Mouse (Mus musculus) forebrain, embryonic 14.5 days (tissue): ENCODE measurements around the gene Hoxc13. TPM values are rescaled to one million over a fixed set of nuclear protein-coding genes. Genes with fewer than 3 reads are reported as not detected.

ENCODE experiments used
- ATAC-seq: fragments of 200-750 bp; cut with Nextera tagmentation; 2 replicates; pipeline ENCODE4 v1.8.0; 2017; ENCODE audit warnings: mild to moderate bottlenecking, moderate library complexity
- DNase-seq: peaks from one replicate; pipeline ENCODE4 v3.0.0-alpha.2; 2015; ENCODE audit warnings: low spot score
- H3K27ac ChIP-seq: fragments of 300-500 bp; sonication (generic); 2 replicates; pipeline ENCODE4 v1.5.1; 2014; ENCODE audit warnings: low read depth, mild to moderate bottlenecking, control low read depth, low read length, moderate library complexity
- H3K27me3 ChIP-seq: fragments of 300-500 bp; sonication (generic); replicated peaks from 2 replicates; pipeline ENCODE4 v1.6.1; 2014; ENCODE audit warnings: low read length, control low read depth, mixed read lengths; ENCODE audit not compliant: control insufficient read depth, insufficient read depth
- H3K36me3 ChIP-seq: fragments of 300-500 bp; sonication (generic); 2 replicates; pipeline ENCODE4 v1.6.1; 2014; ENCODE audit warnings: low read length, control low read depth; ENCODE audit not compliant: control insufficient read depth, insufficient read depth
- H3K4me1 ChIP-seq: fragments of 300-500 bp; sonication (generic); 2 replicates; pipeline ENCODE4 v1.6.1; 2014; ENCODE audit warnings: antibody characterized with exemption, low read length, control low read depth; ENCODE audit not compliant: control insufficient read depth, insufficient read depth
- H3K4me2 ChIP-seq: fragments of 300-500 bp; sonication (generic); 2 replicates; pipeline ENCODE4 v1.6.1; 2014; ENCODE audit warnings: mild to moderate bottlenecking, control low read depth, low read length
- H3K4me3 ChIP-seq: fragments of 300-500 bp; sonication (generic); 2 replicates; pipeline ENCODE4 v1.5.1; 2014; ENCODE audit warnings: low read depth, low read length, control low read depth
- H3K9ac ChIP-seq: fragments of 300-500 bp; sonication (generic); 2 replicates; pipeline ENCODE4 v1.6.1; 2014; ENCODE audit warnings: mild to moderate bottlenecking, low read length, control low read depth, moderate library complexity
- H3K9me3 ChIP-seq: fragments of 300-500 bp; sonication (generic); replicated peaks from 2 replicates; pipeline ENCODE4 v1.6.1; 2016; ENCODE audit warnings: low read length, control low read depth, mixed read lengths; ENCODE audit not compliant: control insufficient read depth
- WGBS: fragments of 180-500 bp; shearing (Covaris S2); extraction: QIAGEN DNeasy Blood & Tissue Kit; methylation state at CpG from one replicate; pipeline ENCODE4 v1.1.7; 2014; 5-methylcytosine and 5-hydroxymethylcytosine counted together
- polyA plus RNA-seq: library from polyadenylated mRNA; unstranded; fragments of >200 nt; fragmentation: Nextera tagmentation; extraction: Ambion mirVana; gene quantifications from 2 replicates; pipeline ENCODE4 v1.2.1, GENCODE M21; 2014

The Hoxc13 gene
- polyA plus RNA-seq, 1 experiment from 2014 or later, result not detected

GRCm38 (mm10) chr15:102959663-102960191, 38.8 kb downstream of the Hoxc13 start:
- Histone ChIP-seq H3K36me3 (no peaks in the 10 kb centered on the region), H3K27ac (no peak overlapping the region), H3K9ac (no peak overlapping the region), H3K4me2 (no peak overlapping the region), H3K27me3 (peaks cover 91% of the 10 kb centered on the region), H3K9me3 (no peaks in the 10 kb centered on the region), H3K4me3 (no peak overlapping the region), H3K4me1 (no peaks in the 10 kb centered on the region)
- ATAC-seq (no peak), DNase-seq (no peak)
- 0% methylated on average over 13 of the region's 13 CpGs for WGBS

GRCm38 (mm10) chr15:102961728-102962127, 40.8 kb downstream of the Hoxc13 start:
- Histone ChIP-seq H3K36me3 (no peaks in the 10 kb centered on the region), H3K9ac (no peak overlapping the region), H3K4me1 (no peaks in the 10 kb centered on the region), H3K9me3 (no peaks in the 10 kb centered on the region), H3K4me2 (no peak overlapping the region), H3K27me3 (peaks cover 93% of the 10 kb centered on the region), H3K27ac (no peak overlapping the region), H3K4me3 (no peak overlapping the region)
- ATAC-seq (no peak), DNase-seq (no peak)
- WGBS, result 2% methylated on average over 6 of the region's 6 CpGs

GRCm38 (mm10) chr15:102962492-102962891, 41.6 kb downstream of the Hoxc13 start:
- DNase-seq, result no peak

GRCm38 (mm10) chr15:102963259-102963658, 42.4 kb downstream of the Hoxc13 start:
- Histone ChIP-seq H3K4me2 (no peak overlapping the region), H3K36me3 (no peaks in the 10 kb centered on the region), H3K9me3 (no peaks in the 10 kb centered on the region), H3K27ac (no peak overlapping the region), H3K4me1 (no peaks in the 10 kb centered on the region), H3K9ac (no peak overlapping the region), H3K27me3 (peaks cover 92% of the 10 kb centered on the region), H3K4me3 (no peak overlapping the region)
- 1% methylated on average over 8 of the region's 8 CpGs for WGBS
- no peak for DNase-seq
- no peak for ATAC-seq

More at GRCm38 (mm10) chr15:102962492-102962891, 41.6 kb downstream of the Hoxc13 start:
- H3K4me1 ChIP-seq, result no peaks in the 10 kb centered on the region
- no peak overlapping the region for H3K27ac ChIP-seq
- 2% methylated on average over 13 of the region's 13 CpGs for WGBS
- no peak overlapping the region for H3K4me2 ChIP-seq
- H3K4me3 ChIP-seq, result no peak overlapping the region
- no peaks in the 10 kb centered on the region for H3K9me3 ChIP-seq
- H3K27me3 ChIP-seq, result peaks cover 93% of the 10 kb centered on the region
- no peak for ATAC-seq
- no peak overlapping the region for H3K9ac ChIP-seq
- H3K36me3 ChIP-seq, result no peaks in the 10 kb centered on the region

GRCm38 (mm10) chr15:102963671-102964640, 43.1 kb downstream of the Hoxc13 start:
- Histone ChIP-seq H3K4me1 (no peaks in the 10 kb centered on the region), H3K4me2 (no peak overlapping the region), H3K4me3 (no peak overlapping the region), H3K36me3 (no peaks in the 10 kb centered on the region), H3K27me3 (peaks cover 92% of the 10 kb centered on the region), H3K27ac (no peak overlapping the region), H3K9ac (no peak overlapping the region), H3K9me3 (no peaks in the 10 kb centered on the region)
- ATAC-seq (no peak), DNase-seq (no peak)
- WGBS, result 2% methylated on average over 28 of the region's 28 CpGs

- Histone ChIP-seq H3K4me3 (no peak overlapping the region), H3K4me2 (no peak overlapping the region), H3K27ac (no peak overlapping the region), H3K9ac (no peak overlapping the region), H3K27me3 (peaks cover 94% of the 10 kb centered on the region), H3K36me3 (no peaks in the 10 kb centered on the region), H3K4me1 (no peaks in the 10 kb centered on the region), H3K9me3 (no peaks in the 10 kb centered on the region)
- DNase-seq (no peak), ATAC-seq (no peak)
- WGBS, result 3% methylated on average over 26 of the region's 26 CpGs
Measured at GRCm38 (mm10) chr15:102965003-102965891, 44.3 kb downstream of the Hoxc13 start.

GRCm38 (mm10) chr15:102965892-102966775, 45.2 kb downstream of the Hoxc13 start:
- no peaks in the 10 kb centered on the region for H3K4me1 ChIP-seq
- 2% methylated on average over 29 of the region's 30 CpGs for WGBS
- peak overlapping the region; percentile 2; the same call in 1 of the 2 replicates for H3K4me3 ChIP-seq
- H3K27me3 ChIP-seq, result peaks cover 96% of the 10 kb centered on the region
- peak; percentile 78 for DNase-seq
- no peak overlapping the region for H3K4me2 ChIP-seq
- no peak overlapping the region for H3K9ac ChIP-seq
- no peaks in the 10 kb centered on the region for H3K9me3 ChIP-seq
- no peaks in the 10 kb centered on the region for H3K36me3 ChIP-seq
- no peak overlapping the region for H3K27ac ChIP-seq
- peak; percentile 15; the same call in 1 of the 2 replicates for ATAC-seq

GRCm38 (mm10) chr15:102966776-102967311, 45.9 kb downstream of the Hoxc13 start, which contains the start of gene Hoxc10:
TSS of gene Hoxc10 (plus strand) at chr15:102966796.
- H3K9ac ChIP-seq, result no peak within 1 kb of the TSS
- H3K27ac ChIP-seq, result no peak within 1 kb of the TSS
- WGBS, result under 1% methylated on average over 27 of the region's 27 CpGs
- DNase-seq (no peak), ATAC-seq (peak; percentile 18; the same call in 1 of the 2 replicates)
- H3K4me3 ChIP-seq, result peak within 1 kb of the TSS; percentile 2; the same call in 1 of the 2 replicates
- H3K27me3 ChIP-seq, result peaks cover 96% of the 10 kb centered on the region
- no peaks in the 10 kb centered on the region for H3K9me3 ChIP-seq
- H3K36me3 ChIP-seq, result no peaks in the 10 kb centered on the region
- no peak within 1 kb of the TSS for H3K4me2 ChIP-seq
- no peaks in the 10 kb centered on the region for H3K4me1 ChIP-seq
